Mouse (Mus musculus): ENCODE data around the gene Ak2. TPM values are rescaled to one million over a fixed set of nuclear protein-coding genes. Genes with fewer than 3 reads are reported as not detected.
A peak's percentile ranks its signal among the peaks of the same experiment; 100 is the strongest.

The Ak2 gene
- polyA plus RNA-seq, 1 experiment from 2014 or later, result 136 TPM

DNA sequence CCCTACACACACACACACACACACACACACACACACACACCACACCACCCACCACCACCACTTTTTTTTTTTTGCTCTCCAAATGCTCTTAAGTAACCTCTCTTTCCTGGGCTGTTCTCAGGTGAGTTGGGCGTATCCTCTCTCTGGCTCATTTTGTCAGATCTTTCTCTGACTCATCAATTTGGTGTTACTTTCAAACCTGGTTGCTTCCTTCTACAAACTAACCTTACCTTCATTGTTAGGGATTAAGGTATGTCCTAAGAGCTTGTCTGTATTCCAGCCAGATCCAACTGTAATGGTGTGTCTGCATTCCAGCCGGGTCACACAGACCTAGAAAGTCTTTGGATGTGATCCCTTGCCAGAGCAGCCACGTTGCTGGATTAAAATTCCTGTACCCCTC is 14.5 kb upstream of the Ak2 start:
- no peaks in the 10 kb centered on the region for H3K9me3 ChIP-seq

DNA sequence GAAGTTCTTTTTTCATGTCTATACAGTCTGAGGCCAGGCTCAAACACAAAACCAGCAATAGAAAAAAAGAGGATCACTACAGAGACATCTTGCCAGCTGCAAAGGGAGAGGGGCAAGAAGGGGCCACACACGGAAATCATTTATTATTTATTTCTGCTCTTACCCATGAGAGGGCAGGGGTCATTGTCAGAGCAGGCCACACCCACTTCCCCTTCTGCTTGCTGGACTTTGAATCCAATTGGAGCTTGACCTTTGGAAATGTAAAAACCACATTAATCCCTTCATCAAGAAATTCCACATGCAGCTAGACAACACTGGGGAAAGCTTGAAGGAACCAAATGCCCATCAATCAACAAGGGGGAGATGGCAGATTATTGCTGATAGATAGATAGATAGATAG is 13.1 kb upstream of the Ak2 start:
- Histone ChIP-seq H3K4me1 (no peaks in the 10 kb centered on the region), H3K4me3 (no peak overlapping the region), H3K4me2 (replicated peaks) (no peak overlapping the region), H3K27ac (replicated peaks) (no peak overlapping the region), H3K9me3 (no peaks in the 10 kb centered on the region), H3K36me3 (no peaks in the 10 kb centered on the region), H3K9ac (replicated peaks) (no peak overlapping the region), H3K27me3 (no peaks in the 10 kb centered on the region)
- ATAC-seq (ENCODE audit: low FRiP score, low read depth), result no peak
- WGBS, result 56% methylated on average over 1 of the region's 1 CpGs

More for the DNA sequence above, 14.5 kb upstream of the Ak2 start:
- no peaks in the 10 kb centered on the region for H3K27me3 ChIP-seq
- H3K4me2 ChIP-seq (replicated peaks), result no peak overlapping the region
- no peak overlapping the region for H3K4me3 ChIP-seq
- no peak overlapping the region for H3K9ac ChIP-seq (replicated peaks)
- no peaks in the 10 kb centered on the region for H3K36me3 ChIP-seq
- H3K4me1 ChIP-seq, result no peaks in the 10 kb centered on the region
- H3K27ac ChIP-seq (replicated peaks), result no peak overlapping the region
- no peak for ATAC-seq (ENCODE audit: low FRiP score, low read depth)
- 71% methylated on average over 3 of the region's 3 CpGs for WGBS

DNA sequence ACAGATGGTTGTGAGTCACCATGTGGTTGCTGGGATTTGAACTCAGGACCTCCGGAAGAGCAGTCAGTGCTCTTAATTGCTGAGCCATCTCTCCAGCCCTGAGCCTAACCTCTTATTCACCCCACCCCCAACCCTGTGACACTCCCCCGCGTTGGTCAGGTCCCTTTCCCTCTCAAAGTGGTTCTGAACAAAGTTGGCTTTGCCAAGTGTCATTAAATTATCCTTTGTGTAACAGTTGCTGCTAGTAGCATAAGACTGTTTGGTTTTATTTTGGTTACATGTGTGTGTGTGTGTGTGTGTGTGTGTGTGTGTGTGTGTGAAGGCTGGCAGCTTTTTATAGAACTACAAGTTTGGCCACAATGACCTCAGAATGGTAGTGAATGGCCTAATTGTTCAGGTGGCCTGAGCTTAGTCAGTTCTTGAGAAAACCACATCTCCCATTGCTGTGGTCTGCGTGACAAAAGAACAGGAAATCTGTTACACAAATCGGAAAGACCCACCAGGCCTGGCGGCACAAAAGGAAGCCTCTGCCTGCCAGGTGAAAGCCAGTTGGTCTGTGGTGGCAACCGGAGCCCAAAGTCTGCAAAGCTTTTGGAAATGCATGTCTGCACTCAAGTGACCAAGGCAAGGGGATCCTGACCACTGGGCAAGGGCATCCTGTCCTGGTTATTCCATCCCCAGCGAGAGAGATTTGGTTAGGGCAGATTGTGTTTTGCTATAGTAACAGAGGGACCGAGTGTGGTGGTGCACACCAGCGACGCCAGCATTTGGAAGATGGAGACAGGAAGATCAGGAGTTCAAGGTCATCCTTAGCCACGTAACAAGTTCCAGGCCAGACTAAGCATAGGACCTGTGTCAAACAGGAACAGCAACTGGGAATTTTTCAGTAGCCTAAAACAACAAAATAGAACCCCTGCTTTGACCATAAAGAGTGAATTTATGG is 10.6 kb upstream of the Ak2 start:
- no peaks in the 10 kb centered on the region for H3K36me3 ChIP-seq
- H3K4me1 ChIP-seq, result no peaks in the 10 kb centered on the region
- no peaks in the 10 kb centered on the region for H3K9me3 ChIP-seq
- H3K27ac ChIP-seq (replicated peaks), result no peak overlapping the region
- no peaks in the 10 kb centered on the region for H3K27me3 ChIP-seq
- H3K4me3 ChIP-seq, result no peak overlapping the region
- no peak overlapping the region for H3K4me2 ChIP-seq (replicated peaks)
- H3K9ac ChIP-seq (replicated peaks), result no peak overlapping the region
- WGBS, result 85% methylated on average over 12 of the region's 12 CpGs
- no peak for ATAC-seq (ENCODE audit: low FRiP score, low read depth)

DNA sequence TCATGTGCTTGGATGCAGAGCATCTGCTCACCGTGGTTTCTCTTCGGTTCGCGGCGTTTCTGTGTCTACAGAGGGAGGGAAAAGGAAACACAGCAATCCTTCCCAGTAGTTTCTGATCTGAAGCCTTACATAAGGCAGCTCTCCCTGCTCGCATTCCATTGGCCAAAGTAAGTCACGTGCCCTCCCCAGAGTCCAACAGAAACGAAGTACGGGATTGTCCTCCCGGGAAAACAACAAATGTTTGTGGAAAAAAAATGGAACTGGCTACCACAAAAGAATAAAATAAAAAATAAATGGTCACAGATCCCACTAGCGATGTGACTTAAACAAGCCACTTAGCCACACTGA is 10.0 kb upstream of the Ak2 start:
- Histone ChIP-seq H3K36me3 (no peaks in the 10 kb centered on the region), H3K9ac (replicated peaks) (no peak overlapping the region), H3K9me3 (no peaks in the 10 kb centered on the region), H3K4me2 (replicated peaks) (no peak overlapping the region), H3K27me3 (no peaks in the 10 kb centered on the region), H3K4me3 (no peak overlapping the region), H3K4me1 (no peaks in the 10 kb centered on the region), H3K27ac (replicated peaks) (no peak overlapping the region)
- no peak for ATAC-seq (ENCODE audit: low FRiP score, low read depth)
- 72% methylated on average over 11 of the region's 11 CpGs for whole genome bisulfite sequencing

DNA sequence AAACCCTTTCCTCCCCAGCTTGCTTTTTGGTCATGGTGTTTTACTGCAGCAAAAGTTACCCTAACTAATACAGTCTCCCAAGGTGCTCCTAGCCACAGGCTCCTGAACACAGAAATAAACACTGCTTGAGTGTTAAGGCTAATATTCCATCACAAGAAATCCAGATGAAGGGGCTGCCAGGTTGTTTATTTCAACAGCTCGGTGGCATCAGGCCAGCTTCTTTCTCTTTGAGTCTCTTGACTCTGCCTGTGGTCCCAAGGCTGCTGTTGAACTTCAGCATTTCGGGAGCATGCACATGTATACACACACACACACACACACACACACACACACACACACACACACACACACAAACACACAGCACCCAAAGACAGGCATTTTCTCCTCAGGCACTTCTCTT is 8.6 kb upstream of the Ak2 start:
- WGBS, result 82% methylated on average over 2 of the region's 2 CpGs
- Histone ChIP-seq H3K4me3 (no peak overlapping the region), H3K36me3 (no peaks in the 10 kb centered on the region), H3K27ac (replicated peaks) (no peak overlapping the region), H3K4me2 (replicated peaks) (no peak overlapping the region), H3K9ac (replicated peaks) (no peak overlapping the region), H3K9me3 (no peaks in the 10 kb centered on the region), H3K27me3 (no peaks in the 10 kb centered on the region), H3K4me1 (no peaks in the 10 kb centered on the region)
- ATAC-seq (ENCODE audit: low FRiP score, low read depth), result no peak

DNA sequence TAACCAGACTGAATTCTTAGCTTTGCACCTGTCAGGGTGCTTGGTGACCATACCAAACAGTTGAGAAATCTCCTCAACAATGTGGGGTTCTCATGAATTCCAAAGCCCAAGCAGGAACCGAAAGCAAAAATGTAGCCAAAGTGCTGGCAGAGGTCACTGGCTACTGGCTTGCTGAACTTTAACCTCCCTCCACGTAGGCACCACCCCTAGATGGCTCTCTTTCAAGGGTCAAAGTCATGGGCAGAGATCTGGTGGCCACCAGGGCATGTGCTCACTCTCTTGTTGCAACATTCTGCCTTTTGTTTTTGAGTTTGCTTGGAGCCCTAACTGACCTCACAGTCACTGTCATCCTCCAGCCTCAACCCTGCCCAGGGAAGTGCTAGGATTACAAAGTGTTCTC is 8.1 kb upstream of the Ak2 start:
- ATAC-seq (ENCODE audit: low FRiP score, low read depth), result no peak
- Histone ChIP-seq H3K27me3 (no peaks in the 10 kb centered on the region), H3K36me3 (no peaks in the 10 kb centered on the region), H3K4me1 (no peaks in the 10 kb centered on the region), H3K9me3 (no peaks in the 10 kb centered on the region), H3K4me2 (replicated peaks) (no peak overlapping the region), H3K27ac (replicated peaks) (no peak overlapping the region), H3K4me3 (no peak overlapping the region), H3K9ac (replicated peaks) (no peak overlapping the region)
- WGBS, result 66% methylated on average over 2 of the region's 2 CpGs

DNA sequence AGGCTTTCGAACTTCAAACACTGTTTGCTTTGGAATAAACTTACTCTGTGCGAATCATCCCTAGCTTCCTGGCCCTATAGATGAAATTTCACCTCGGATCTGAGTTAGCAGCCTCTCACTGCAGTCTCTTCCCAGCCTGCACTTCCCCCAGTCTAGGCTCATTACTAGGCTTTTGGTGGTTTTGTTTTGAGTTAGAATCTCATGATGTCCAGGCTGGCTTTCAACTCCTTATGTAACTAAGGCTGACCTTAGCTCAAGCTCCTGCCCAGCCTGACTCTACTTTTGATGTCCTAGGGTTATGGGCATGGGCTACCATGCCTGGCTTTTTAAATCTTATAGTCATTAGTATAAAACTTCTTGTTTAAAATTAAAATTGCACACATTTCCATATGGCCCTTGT is 7.2 kb upstream of the Ak2 start:
- H3K36me3 ChIP-seq, result no peaks in the 10 kb centered on the region
- H3K4me2 ChIP-seq (replicated peaks), result no peak overlapping the region
- no peak for ATAC-seq (ENCODE audit: low FRiP score, low read depth)
- H3K9ac ChIP-seq (replicated peaks), result no peak overlapping the region
- H3K4me1 ChIP-seq, result no peaks in the 10 kb centered on the region
- H3K4me3 ChIP-seq, result no peak overlapping the region
- no peaks in the 10 kb centered on the region for H3K27me3 ChIP-seq
- no peak overlapping the region for H3K27ac ChIP-seq (replicated peaks)
- H3K9me3 ChIP-seq, result no peaks in the 10 kb centered on the region
- 75% methylated on average over 3 of the region's 3 CpGs for WGBS

DNA sequence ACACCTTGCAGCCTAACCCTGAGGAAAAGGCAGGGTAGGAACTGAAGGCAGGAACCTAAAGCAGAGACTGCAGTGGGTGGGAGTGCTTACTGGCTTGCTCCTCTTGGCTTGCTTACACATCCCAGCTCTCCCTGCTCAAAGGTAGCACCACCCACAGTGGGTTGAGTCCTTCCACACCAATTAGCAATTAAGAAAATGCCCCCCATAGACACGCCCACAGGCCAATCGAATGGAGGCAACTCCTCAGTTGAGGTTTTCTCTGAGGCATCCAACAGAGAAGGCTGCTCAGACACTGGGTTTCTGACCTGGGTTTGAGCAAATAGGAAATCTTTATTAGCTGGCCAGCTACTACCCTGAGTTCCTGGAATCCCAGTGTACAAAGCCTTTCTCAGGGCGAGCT is 2.8 kb upstream of the Ak2 start:
- no peak for ATAC-seq (ENCODE audit: low FRiP score, low read depth)
- WGBS, result 52% methylated on average over 3 of the region's 3 CpGs
- Histone ChIP-seq H3K4me1 (peaks cover 5% of the 10 kb centered on the region), H3K36me3 (no peaks in the 10 kb centered on the region), H3K4me2 (replicated peaks) (no peak overlapping the region), H3K4me3 (no peak overlapping the region), H3K27ac (replicated peaks) (no peak overlapping the region), H3K9ac (replicated peaks) (no peak overlapping the region), H3K9me3 (no peaks in the 10 kb centered on the region), H3K27me3 (peaks cover 15% of the 10 kb centered on the region; the same call in 1 of the 2 replicates)

DNA sequence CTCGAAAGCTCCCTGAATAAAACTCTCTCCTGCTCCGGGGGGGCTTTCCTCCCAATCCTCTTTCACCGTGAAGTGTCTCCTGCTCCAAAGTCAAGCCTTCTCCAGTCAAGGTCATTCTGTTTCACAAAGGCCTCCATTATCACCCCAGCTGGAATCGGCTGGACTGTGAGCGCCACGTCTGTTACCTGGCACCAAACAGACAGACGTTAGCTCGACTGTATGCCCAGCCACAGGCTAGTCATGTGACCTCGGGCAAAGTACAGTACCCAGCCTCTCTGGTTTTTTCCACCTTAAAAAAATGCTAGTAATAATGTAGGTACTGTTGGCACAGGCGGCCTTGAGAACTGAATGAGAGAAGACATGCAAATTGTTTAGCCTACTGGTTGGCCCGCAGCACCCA is 2.1 kb upstream of the Ak2 start:
- Histone ChIP-seq H3K4me3 (no peak overlapping the region), H3K9me3 (no peaks in the 10 kb centered on the region), H3K36me3 (no peaks in the 10 kb centered on the region), H3K4me1 (peaks cover 12% of the 10 kb centered on the region), H3K27me3 (peaks cover 15% of the 10 kb centered on the region; the same call in 1 of the 2 replicates), H3K4me2 (replicated peaks) (no peak overlapping the region), H3K27ac (replicated peaks) (no peak overlapping the region), H3K9ac (replicated peaks) (0 out of 2 replicates have a peak overlapping the region, but pooled peaks have one; percentile 17)
- ATAC-seq (ENCODE audit: low FRiP score, low read depth), result no peak
- WGBS, result 64% methylated on average over 11 of the region's 11 CpGs

DNA sequence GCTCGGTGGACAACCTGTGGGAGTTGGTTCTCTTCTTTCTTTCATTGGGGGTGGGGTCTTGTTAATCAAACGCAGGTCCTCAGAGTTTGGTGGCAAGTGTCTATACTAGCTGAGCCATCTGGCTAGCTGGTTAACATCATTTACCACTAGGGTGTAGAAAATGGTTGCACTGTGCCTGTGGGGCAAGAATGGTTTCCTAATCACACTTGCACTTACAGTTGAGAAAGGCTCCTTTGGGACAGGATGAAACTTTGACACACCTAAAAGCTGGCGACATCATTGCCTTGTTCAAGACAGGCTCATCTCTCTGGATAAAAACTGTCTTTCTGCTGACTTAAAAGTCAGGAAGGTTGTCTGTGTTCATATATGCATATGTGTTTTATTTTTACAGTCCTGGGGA is 418 bp downstream of the Ak2 start:
- H3K9ac ChIP-seq (replicated peaks), result no peak overlapping the region
- H3K36me3 ChIP-seq, result peaks cover 14% of the 10 kb centered on the region; the same call in 1 of the 2 replicates
- no peak overlapping the region for H3K27ac ChIP-seq (replicated peaks)
- no peaks in the 10 kb centered on the region for H3K9me3 ChIP-seq
- no peak overlapping the region for H3K4me2 ChIP-seq (replicated peaks)
- H3K27me3 ChIP-seq, result peaks cover 15% of the 10 kb centered on the region; the same call in 1 of the 2 replicates
- WGBS, result 91% methylated on average over 3 of the region's 3 CpGs
- ATAC-seq (ENCODE audit: low FRiP score, low read depth), result no peak
- H3K4me1 ChIP-seq, result peaks cover 16% of the 10 kb centered on the region
- H3K4me3 ChIP-seq, result no peak overlapping the region

DNA sequence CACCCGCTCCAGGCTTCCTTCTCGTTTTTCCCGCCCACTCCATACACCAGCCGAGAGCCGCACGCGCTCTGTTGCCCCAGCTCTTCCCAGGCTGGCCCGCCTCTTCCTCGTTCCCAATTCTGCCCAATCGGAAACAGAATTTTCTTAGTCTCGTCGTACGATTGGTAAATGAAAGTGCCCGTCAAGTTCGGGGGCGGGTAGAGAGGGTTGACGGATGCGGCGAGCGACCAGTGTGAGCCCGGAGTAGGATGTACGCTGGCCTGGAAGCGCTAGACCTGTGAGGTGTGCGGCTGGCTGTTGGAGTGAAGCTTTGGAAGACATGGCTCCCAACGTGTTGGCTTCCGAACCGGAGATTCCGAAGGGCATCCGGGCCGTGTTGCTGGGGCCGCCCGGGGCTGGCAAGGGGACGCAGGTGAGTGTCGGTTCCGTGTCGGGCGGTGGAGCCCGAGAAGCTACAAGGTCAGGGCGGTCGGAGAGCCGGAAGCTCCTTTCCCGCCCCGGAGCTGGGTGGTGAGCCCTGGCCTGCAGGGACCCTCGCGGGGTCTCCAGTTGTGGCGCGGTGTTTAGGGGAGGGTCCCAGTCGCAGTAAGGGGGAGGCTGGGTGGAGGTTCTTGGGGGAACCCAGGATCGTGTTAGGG is 1.4 kb downstream of the Ak2 start:
- Histone ChIP-seq H3K4me3 (peak overlapping the region; percentile 65), H3K4me1 (peaks cover 16% of the 10 kb centered on the region), H3K4me2 (replicated peaks) (peak overlapping the region; percentile 89), H3K36me3 (peaks cover 21% of the 10 kb centered on the region; the same call in 1 of the 2 replicates), H3K9me3 (no peaks in the 10 kb centered on the region), H3K9ac (replicated peaks) (peak overlapping the region; percentile 72), H3K27me3 (peaks cover 15% of the 10 kb centered on the region; the same call in 1 of the 2 replicates), H3K27ac (replicated peaks) (no peak overlapping the region)
- peak; percentile 100 for ATAC-seq (ENCODE audit: low FRiP score, low read depth)
- under 1% methylated on average over 49 of the region's 49 CpGs for WGBS

DNA sequence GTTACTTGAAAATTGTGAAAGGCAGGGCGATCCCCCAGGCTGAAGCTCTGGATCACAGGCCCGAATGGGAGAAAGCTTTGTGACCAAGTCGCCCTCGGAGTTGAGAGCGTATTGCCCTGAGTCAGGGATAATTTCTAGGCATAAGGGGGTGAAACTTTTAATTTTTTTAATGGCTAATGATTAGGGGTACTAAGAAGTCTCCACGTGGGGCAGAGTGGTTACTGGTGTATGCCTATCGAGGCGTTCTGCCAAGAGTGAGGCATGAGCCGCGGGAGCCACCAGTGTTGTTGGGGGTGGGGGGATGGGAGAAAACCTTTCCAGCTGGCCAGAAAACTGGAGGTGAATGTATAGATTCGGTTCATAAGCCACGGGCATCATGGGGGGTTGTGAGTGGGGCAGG is 1.9 kb downstream of the Ak2 start:
- peaks cover 21% of the 10 kb centered on the region; the same call in 1 of the 2 replicates for H3K36me3 ChIP-seq
- 3% methylated on average over 12 of the region's 12 CpGs for WGBS
- peak overlapping the region; percentile 89 for H3K4me2 ChIP-seq (replicated peaks)
- peaks cover 16% of the 10 kb centered on the region for H3K4me1 ChIP-seq
- peak overlapping the region; percentile 65 for H3K4me3 ChIP-seq
- peaks cover 15% of the 10 kb centered on the region; the same call in 1 of the 2 replicates for H3K27me3 ChIP-seq
- H3K9me3 ChIP-seq, result no peaks in the 10 kb centered on the region
- peak overlapping the region; percentile 72 for H3K9ac ChIP-seq (replicated peaks)
- ATAC-seq (ENCODE audit: low FRiP score, low read depth), result no peak
- no peak overlapping the region for H3K27ac ChIP-seq (replicated peaks)
